Mouse (Mus musculus) thymus, adult 18-20 months (tissue): ENCODE data around the gene Serpina3n.
A peak's percentile ranks its signal among the peaks of the same experiment; 100 is the strongest.
"Not testable (repeated sequence)": the region's sequence is repeated elsewhere in the genome, so short reads cannot be mapped to it uniquely, and the experiment has no call there.

Experiments used
- DNase-seq, 2 experiments: peaks; one replicate each; pipeline ENCODE4 v3.0.0; 2022; ENCODE audit warnings: mixed read lengths in 2 of 2

The Serpina3n gene

GRCm38 (mm10) chr12:104433951-104434735 lies 27.6 kb downstream of the Serpina3n start:
- no peak for DNase-seq

GRCm38 (mm10) chr12:104440087-104440760 lies 33.7 kb downstream of the Serpina3n start:
- peak; percentile 9 to 15 for DNase-seq

- DNase-seq = no peak
Measured at GRCm38 (mm10) chr12:104443716-104444115, 37.2 kb downstream of the Serpina3n start.

- DNase-seq = not testable (repeated sequence)
Measured at GRCm38 (mm10) chr12:104447056-104447455, 40.5 kb downstream of the Serpina3n start.

- peak; percentile 20 to 28 for DNase-seq
Measured at GRCm38 (mm10) chr12:104448099-104448498, 41.6 kb downstream of the Serpina3n start.

- no peak for DNase-seq
Measured at GRCm38 (mm10) chr12:104450257-104450656, 43.7 kb downstream of the Serpina3n start.

- no peak for DNase-seq
Measured at GRCm38 (mm10) chr12:104453002-104453401, 46.5 kb downstream of the Serpina3n start.

GRCm38 (mm10) chr12:104459377-104459776 lies 52.8 kb downstream of the Serpina3n start:
- DNase-seq = no peak

GRCm38 (mm10) chr12:104461372-104461771 lies 54.8 kb downstream of the Serpina3n start:
- no peak for DNase-seq
